Mouse (Mus musculus) hindbrain, embryonic 16.5 days (tissue): ENCODE measurements around the gene Sec16a. TPM values are rescaled to one million over a fixed set of nuclear protein-coding genes. Genes with fewer than 3 reads are reported as not detected.

Experiments used
- ATAC-seq: fragments of 200-750 bp; cut with Nextera tagmentation; 2 replicates; pipeline ENCODE4 v1.8.0; 2017; ENCODE audit warnings: moderate TSS enrichment, moderate library complexity
- H3K27ac ChIP-seq: fragments of 300-500 bp; sonication (generic); 2 replicates; pipeline ENCODE4 v1.5.1; 2014; ENCODE audit warnings: low read depth, mild to moderate bottlenecking, control low read depth, low read length, moderate library complexity
- H3K27me3 ChIP-seq: fragments of 300-500 bp; sonication (generic); replicated peaks from 2 replicates; pipeline ENCODE4 v1.6.1; 2014; ENCODE audit warnings: low read length; ENCODE audit not compliant: control insufficient read depth, insufficient read depth
- H3K36me3 ChIP-seq: fragments of 300-500 bp; sonication (generic); 2 replicates; pipeline ENCODE4 v1.6.1; 2014; ENCODE audit warnings: mild to moderate bottlenecking, low read length, moderate library complexity, mixed read lengths; ENCODE audit not compliant: control insufficient read depth, insufficient read depth
- H3K4me1 ChIP-seq: fragments of 300-500 bp; sonication (generic); 2 replicates; pipeline ENCODE4 v1.6.1; 2014; ENCODE audit warnings: low read depth, low read length; ENCODE audit not compliant: control insufficient read depth, insufficient read depth
- H3K4me2 ChIP-seq: fragments of 300-500 bp; sonication (generic); 2 replicates; pipeline ENCODE4 v1.6.1; 2014; ENCODE audit warnings: mild to moderate bottlenecking, low read length, control low read depth, moderate library complexity
- H3K4me3 ChIP-seq: fragments of 300-500 bp; sonication (generic); 2 replicates; pipeline ENCODE4 v1.5.1; 2014; ENCODE audit warnings: mild to moderate bottlenecking, low read length, control low read depth, moderate library complexity
- H3K9ac ChIP-seq: fragments of 300-500 bp; sonication (generic); 2 replicates; pipeline ENCODE4 v1.6.1; 2014; ENCODE audit warnings: low read depth, mild to moderate bottlenecking, control low read depth, low read length, moderate library complexity
- H3K9me3 ChIP-seq: fragments of 300-500 bp; sonication (generic); 2 replicates; pipeline ENCODE4 v1.6.1; 2014; ENCODE audit warnings: mild to moderate bottlenecking, low read length, moderate library complexity; ENCODE audit not compliant: control insufficient read depth
- WGBS: fragments of 180-500 bp; shearing (Covaris S2); extraction: QIAGEN DNeasy Blood & Tissue Kit; methylation state at CpG from one replicate; pipeline ENCODE4 v1.1.7; 2014; 5-methylcytosine and 5-hydroxymethylcytosine counted together
- polyA plus RNA-seq: library from polyadenylated mRNA; unstranded; fragments of >200 nt; fragmentation: Nextera tagmentation; extraction: Ambion mirVana; gene quantifications from 2 replicates; pipeline ENCODE4 v1.2.1, GENCODE M21; 2015

The Sec16a gene
- polyA plus RNA-seq, 1 experiment from 2014 or later: 15.4 TPM

DNA sequence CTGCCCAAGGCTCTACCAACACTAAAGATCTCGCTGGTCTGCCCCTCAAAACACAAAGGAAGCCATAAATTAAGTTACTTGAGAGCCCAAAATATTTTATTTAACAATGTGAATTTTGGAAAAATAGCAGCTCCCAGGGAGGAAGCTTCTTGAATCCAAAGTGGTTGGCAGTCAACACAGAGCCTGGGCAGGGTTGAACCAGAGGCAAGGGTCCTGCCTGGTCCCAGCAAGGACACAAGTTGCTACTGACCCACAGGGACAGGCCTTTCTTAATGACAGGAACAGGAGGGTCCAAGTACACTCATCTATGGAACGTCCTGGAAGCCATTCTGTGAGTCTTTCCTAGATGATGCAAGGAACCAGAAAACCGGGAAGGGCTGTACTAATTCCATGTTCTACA, 35.7 kb downstream of the Sec16a start:
- H3K27ac ChIP-seq: no peak overlapping the region
- H3K9ac ChIP-seq: peak overlapping the region; percentile 97; the same call in 1 of the 2 replicates
- 62% methylated on average over 3 of the region's 3 CpGs for WGBS
- peak overlapping the region; percentile 98 for H3K4me2 ChIP-seq
- H3K27me3 ChIP-seq: no peaks in the 10 kb centered on the region
- peaks cover 44% of the 10 kb centered on the region for H3K4me1 ChIP-seq
- H3K36me3 ChIP-seq: peaks cover 25% of the 10 kb centered on the region
- H3K4me3 ChIP-seq: peak overlapping the region; percentile 92
- no peaks in the 10 kb centered on the region for H3K9me3 ChIP-seq
- peak; percentile 22; the same call in 1 of the 2 replicates for ATAC-seq

- H3K4me3 ChIP-seq: peak within 1 kb of the TSS; percentile 92
- H3K36me3 ChIP-seq: peaks cover 21% of the 10 kb centered on the region
- 1% methylated on average over 45 of the region's 57 CpGs for WGBS
- H3K4me1 ChIP-seq: peaks cover 44% of the 10 kb centered on the region
- peak within 1 kb of the TSS; percentile 84 for H3K27ac ChIP-seq
- H3K4me2 ChIP-seq: peak within 1 kb of the TSS; percentile 98
- H3K9me3 ChIP-seq: no peaks in the 10 kb centered on the region
- no peaks in the 10 kb centered on the region for H3K27me3 ChIP-seq
- peak; percentile 95 for ATAC-seq
- peak within 1 kb of the TSS; percentile 97 for H3K9ac ChIP-seq
These were observed 36.3 kb downstream of the Sec16a start, which contains the start of gene Inpp5e for GRCm38 (mm10) chr2:26408515-26409356. Gene Inpp5e, minus strand, starts transcription at chr2:26409203.

DNA sequence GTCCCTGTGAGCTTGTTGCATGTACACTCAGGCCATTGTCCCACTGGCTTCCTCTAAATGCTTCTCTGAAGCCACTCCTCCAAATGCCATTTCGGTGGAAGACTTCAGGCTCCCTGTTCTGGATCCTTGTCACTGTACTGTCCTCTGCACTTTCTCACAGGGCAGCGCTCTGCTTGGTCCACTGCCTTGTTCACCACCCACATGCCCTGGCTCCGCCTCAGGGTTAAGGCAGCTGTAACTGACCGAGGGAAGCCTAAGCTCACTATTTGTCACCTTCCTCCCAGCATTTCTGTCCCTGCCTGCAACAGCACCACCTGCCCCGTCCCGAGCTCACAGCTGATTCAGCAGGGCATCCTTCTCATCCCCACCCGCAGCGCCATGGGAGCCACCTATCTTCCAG, 41.7 kb downstream of the Sec16a start:
- Histone ChIP-seq H3K4me3 (no peak overlapping the region), H3K9ac (no peak overlapping the region), H3K27me3 (no peaks in the 10 kb centered on the region), H3K4me2 (no peak overlapping the region), H3K9me3 (no peaks in the 10 kb centered on the region), H3K27ac (no peak overlapping the region), H3K36me3 (peaks cover 27% of the 10 kb centered on the region), H3K4me1 (peaks cover 38% of the 10 kb centered on the region)
- no peak for ATAC-seq
- WGBS: 81% methylated on average over 8 of the region's 8 CpGs

DNA sequence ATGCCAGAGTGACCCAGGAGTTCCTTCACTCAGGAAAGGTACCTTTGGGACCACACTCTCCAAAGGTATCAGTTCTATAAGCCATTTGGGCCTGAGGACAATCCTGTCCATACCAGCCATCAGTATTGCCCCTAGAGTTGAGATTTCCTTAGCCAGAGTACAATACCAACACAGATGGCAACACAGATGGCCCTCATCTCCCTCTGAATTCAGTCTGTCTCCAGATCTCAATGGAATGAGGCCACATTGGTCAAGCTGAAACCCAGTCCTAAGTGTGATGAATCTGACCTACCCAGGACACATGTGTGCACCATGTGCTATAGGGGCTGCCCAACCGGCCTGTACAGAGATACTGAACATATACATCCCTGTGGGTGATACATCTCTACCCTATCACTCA, 42.8 kb downstream of the Sec16a start:
- ATAC-seq: no peak
- no peaks in the 10 kb centered on the region for H3K9me3 ChIP-seq
- no peak overlapping the region for H3K4me3 ChIP-seq
- H3K36me3 ChIP-seq: peaks cover 34% of the 10 kb centered on the region
- no peak overlapping the region for H3K4me2 ChIP-seq
- H3K27ac ChIP-seq: no peak overlapping the region
- H3K27me3 ChIP-seq: no peaks in the 10 kb centered on the region
- 86% methylated on average over 1 of the region's 1 CpGs for WGBS
- no peak overlapping the region for H3K9ac ChIP-seq
- H3K4me1 ChIP-seq: peaks cover 27% of the 10 kb centered on the region

- H3K36me3 ChIP-seq: peaks cover 41% of the 10 kb centered on the region
- H3K9ac ChIP-seq: no peak overlapping the region
- no peaks in the 10 kb centered on the region for H3K9me3 ChIP-seq
- no peak overlapping the region for H3K27ac ChIP-seq
- H3K4me3 ChIP-seq: no peak overlapping the region
- WGBS: 91% methylated on average over 4 of the region's 4 CpGs
- peaks cover 15% of the 10 kb centered on the region for H3K4me1 ChIP-seq
- H3K27me3 ChIP-seq: no peaks in the 10 kb centered on the region
- ATAC-seq: no peak
- no peak overlapping the region for H3K4me2 ChIP-seq
These were observed 44.0 kb downstream of the Sec16a start for GRCm38 (mm10) chr2:26401023-26401422.

DNA sequence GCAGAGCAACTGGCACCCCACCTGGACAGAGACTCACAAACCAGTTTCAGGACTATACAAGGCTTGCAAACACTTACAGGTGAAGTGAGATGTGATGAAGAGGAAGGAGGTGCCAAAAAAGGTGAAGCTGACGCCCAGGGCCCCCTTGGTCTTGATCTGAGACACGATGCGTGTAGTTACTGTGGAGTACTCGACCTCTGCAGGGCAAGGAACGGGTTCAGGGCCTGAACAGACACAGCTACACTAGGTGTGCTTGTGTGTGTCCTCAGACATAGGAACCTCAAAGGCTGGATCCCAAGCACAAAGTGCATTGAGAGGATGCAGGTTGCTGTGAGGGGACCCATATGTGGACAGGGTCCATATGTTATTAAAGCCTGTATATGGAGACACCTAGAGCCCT, 44.7 kb downstream of the Sec16a start:
- WGBS: 90% methylated on average over 5 of the region's 5 CpGs
- ATAC-seq: no peak

GRCm38 (mm10) chr2:26399647-26400046, 45.4 kb downstream of the Sec16a start:
- H3K27ac ChIP-seq: no peak overlapping the region
- H3K4me1 ChIP-seq: peaks cover 1% of the 10 kb centered on the region; the same call in 1 of the 2 replicates
- no peak overlapping the region for H3K4me2 ChIP-seq
- no peak overlapping the region for H3K9ac ChIP-seq
- H3K4me3 ChIP-seq: no peak overlapping the region
- no peaks in the 10 kb centered on the region for H3K27me3 ChIP-seq
- H3K36me3 ChIP-seq: peaks cover 54% of the 10 kb centered on the region
- 88% methylated on average over 5 of the region's 5 CpGs for WGBS
- H3K9me3 ChIP-seq: no peaks in the 10 kb centered on the region
- no peak for ATAC-seq

More for the DNA sequence above, 44.7 kb downstream of the Sec16a start:
- Histone ChIP-seq H3K9me3 (no peaks in the 10 kb centered on the region), H3K4me1 (peaks cover 8% of the 10 kb centered on the region), H3K27ac (no peak overlapping the region), H3K4me2 (no peak overlapping the region), H3K27me3 (no peaks in the 10 kb centered on the region), H3K9ac (no peak overlapping the region), H3K4me3 (no peak overlapping the region), H3K36me3 (peaks cover 48% of the 10 kb centered on the region)

GRCm38 (mm10) chr2:26398978-26399377, 46.0 kb downstream of the Sec16a start:
- Histone ChIP-seq H3K4me1 (no peaks in the 10 kb centered on the region), H3K36me3 (peaks cover 59% of the 10 kb centered on the region), H3K9me3 (no peaks in the 10 kb centered on the region), H3K27ac (no peak overlapping the region), H3K4me2 (no peak overlapping the region), H3K4me3 (no peak overlapping the region), H3K9ac (no peak overlapping the region), H3K27me3 (no peaks in the 10 kb centered on the region)
- WGBS: 92% methylated on average over 8 of the region's 8 CpGs
- no peak for ATAC-seq

GRCm38 (mm10) chr2:26391617-26392016, 53.4 kb downstream of the Sec16a start:
- peaks cover 22% of the 10 kb centered on the region for H3K4me1 ChIP-seq
- no peak overlapping the region for H3K9ac ChIP-seq
- H3K9me3 ChIP-seq: no peaks in the 10 kb centered on the region
- ATAC-seq: no peak
- H3K4me2 ChIP-seq: no peak overlapping the region
- H3K27me3 ChIP-seq: no peaks in the 10 kb centered on the region
- no peak overlapping the region for H3K4me3 ChIP-seq
- H3K36me3 ChIP-seq: peaks cover 64% of the 10 kb centered on the region
- 91% methylated on average over 6 of the region's 6 CpGs for WGBS
- no peak overlapping the region for H3K27ac ChIP-seq
